Mouse (Mus musculus): ENCODE measurements around the gene Ifngr2. TPM values are rescaled to one million over a fixed set of nuclear protein-coding genes. Genes with fewer than 3 reads are reported as not detected.
"Not testable (repeated sequence)": the region's sequence is repeated elsewhere in the genome, so short reads cannot be mapped to it uniquely, and the experiment has no call there.

Gene Ifngr2
- polyA plus RNA-seq, 1 experiment from 2014 or later = 99.9 TPM

DNA sequence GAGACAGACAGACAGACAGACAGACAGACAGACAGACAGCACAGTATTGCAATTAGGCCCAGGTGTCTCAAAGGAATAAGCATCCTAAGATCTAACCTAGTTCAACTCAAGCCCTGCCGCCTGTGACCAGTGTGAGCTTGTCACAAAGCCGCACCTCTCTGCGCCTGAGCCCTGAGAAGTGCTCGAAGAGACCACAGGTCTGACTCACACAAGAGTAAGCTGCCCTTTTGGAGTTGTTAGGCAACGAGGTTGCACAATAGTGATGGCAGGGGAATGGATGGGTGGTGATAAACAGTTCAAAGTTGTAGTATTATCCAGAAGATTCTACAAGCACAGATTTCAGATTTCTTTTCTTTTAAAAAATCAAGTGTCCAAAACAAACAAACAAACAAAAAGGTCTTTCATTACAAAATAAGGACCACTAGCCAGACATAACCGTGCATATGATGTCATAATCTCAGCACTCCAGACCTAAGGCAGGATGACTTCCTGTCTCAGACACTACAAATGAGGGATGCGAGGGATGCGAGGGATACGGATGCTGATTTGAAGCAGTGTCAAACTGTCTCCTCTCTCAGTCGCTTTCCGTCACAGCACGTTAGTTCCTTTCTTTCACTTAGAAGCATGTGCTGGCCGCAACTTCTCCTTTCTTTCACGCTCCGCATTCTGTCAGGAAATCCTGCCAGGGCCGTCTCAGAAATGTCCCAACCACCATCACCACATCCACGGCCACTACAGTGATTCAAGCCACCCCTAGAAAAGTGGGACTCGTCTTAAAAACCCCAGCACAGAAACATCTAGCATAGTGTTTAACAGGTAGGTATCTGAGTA lies 24.2 kb upstream of the Ifngr2 start:
- Histone ChIP-seq H3K27ac (ENCODE audit: low read depth, low read length) (no peak overlapping the region), H3K4me2 (ENCODE audit: low read depth, low read length) (no peak overlapping the region), H3K9ac (replicated peaks; ENCODE audit: low read depth, low read length) (no peak overlapping the region), H3K36me3 (ENCODE audit: control insufficient read depth, insufficient read depth, low read length) (no peaks in the 10 kb centered on the region), H3K9me3 (ENCODE audit: control insufficient read depth, low read length) (no peaks in the 10 kb centered on the region), H3K4me1 (ENCODE audit: control insufficient read depth, insufficient read depth, low read length) (no peaks in the 10 kb centered on the region), H3K4me3 (ENCODE audit: low read depth, low read length) (no peak overlapping the region), H3K27me3 (ENCODE audit: control insufficient read depth, insufficient read depth, low read length) (no peaks in the 10 kb centered on the region)
- WGBS = 62% methylated on average over 18 of the region's 18 CpGs
- no peak for ATAC-seq (ENCODE audit: low read depth)

- no peak for ATAC-seq (ENCODE audit: low read depth)
- Histone ChIP-seq H3K4me1 (ENCODE audit: control insufficient read depth, insufficient read depth, low read length) (no peaks in the 10 kb centered on the region), H3K36me3 (ENCODE audit: control insufficient read depth, insufficient read depth, low read length) (no peaks in the 10 kb centered on the region), H3K27me3 (ENCODE audit: control insufficient read depth, insufficient read depth, low read length) (no peaks in the 10 kb centered on the region), H3K9ac (replicated peaks; ENCODE audit: low read depth, low read length) (no peak overlapping the region), H3K4me3 (ENCODE audit: low read depth, low read length) (no peak overlapping the region), H3K4me2 (ENCODE audit: low read depth, low read length) (no peak overlapping the region), H3K27ac (ENCODE audit: low read depth, low read length) (no peak overlapping the region), H3K9me3 (ENCODE audit: control insufficient read depth, low read length) (no peaks in the 10 kb centered on the region)
- WGBS = 92% methylated on average over 5 of the region's 5 CpGs
These were observed 22.7 kb upstream of the Ifngr2 start for GRCm38 (mm10) chr16:91524206-91524605.

DNA sequence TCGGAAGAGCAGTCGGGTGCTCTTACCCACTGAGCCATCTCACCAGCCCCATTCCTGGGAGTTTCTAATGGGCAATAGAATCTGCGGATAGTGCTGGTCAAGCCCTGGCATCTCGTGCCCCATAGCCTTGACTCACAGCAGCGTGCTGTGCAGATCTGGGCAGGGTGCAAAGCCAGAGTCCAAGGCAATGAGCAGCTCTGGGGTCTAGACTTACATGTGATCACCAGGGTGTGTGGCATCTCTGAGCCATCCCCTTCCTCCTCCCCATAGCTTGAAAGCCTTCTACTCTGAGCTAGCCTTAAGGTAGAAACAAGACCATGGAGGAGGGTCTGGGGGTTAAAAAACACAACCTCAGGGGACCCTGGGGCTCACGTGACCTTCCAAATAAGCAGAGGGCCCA lies 20.6 kb upstream of the Ifngr2 start:
- H3K27ac ChIP-seq (ENCODE audit: low read depth, low read length) = no peak overlapping the region
- H3K27me3 ChIP-seq (ENCODE audit: control insufficient read depth, insufficient read depth, low read length) = no peaks in the 10 kb centered on the region
- no peaks in the 10 kb centered on the region for H3K36me3 ChIP-seq (ENCODE audit: control insufficient read depth, insufficient read depth, low read length)
- 97% methylated on average over 6 of the region's 6 CpGs for WGBS
- no peak for ATAC-seq (ENCODE audit: low read depth)
- H3K4me1 ChIP-seq (ENCODE audit: control insufficient read depth, insufficient read depth, low read length) = no peaks in the 10 kb centered on the region
- no peak overlapping the region for H3K9ac ChIP-seq (replicated peaks; ENCODE audit: low read depth, low read length)
- no peak overlapping the region for H3K4me3 ChIP-seq (ENCODE audit: low read depth, low read length)
- no peak overlapping the region for H3K4me2 ChIP-seq (ENCODE audit: low read depth, low read length)
- H3K9me3 ChIP-seq (ENCODE audit: control insufficient read depth, low read length) = no peaks in the 10 kb centered on the region

DNA sequence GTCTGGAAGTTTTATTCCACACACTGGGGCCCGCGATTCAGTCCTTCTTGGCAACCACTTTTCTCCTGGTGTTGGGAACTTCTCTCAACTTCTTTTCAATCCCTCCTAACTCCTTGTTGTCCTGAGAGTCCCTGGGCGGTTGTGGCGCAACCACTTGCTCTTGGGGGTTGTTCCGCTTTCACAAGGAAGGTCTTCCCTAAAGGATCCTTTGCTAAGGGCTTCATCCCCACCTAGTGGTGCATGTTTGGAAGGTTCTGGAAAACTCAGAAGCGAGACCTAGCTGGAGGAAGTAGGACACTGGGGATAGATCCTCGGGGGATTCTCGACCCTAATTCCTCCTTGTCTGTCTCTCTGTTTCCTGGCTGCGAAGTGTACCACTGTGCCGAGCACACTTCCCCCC lies 19.8 kb upstream of the Ifngr2 start:
- ATAC-seq (ENCODE audit: low read depth) = no peak
- H3K4me3 ChIP-seq (ENCODE audit: low read depth, low read length) = no peak overlapping the region
- H3K27me3 ChIP-seq (ENCODE audit: control insufficient read depth, insufficient read depth, low read length) = no peaks in the 10 kb centered on the region
- H3K4me2 ChIP-seq (ENCODE audit: low read depth, low read length) = no peak overlapping the region
- no peaks in the 10 kb centered on the region for H3K36me3 ChIP-seq (ENCODE audit: control insufficient read depth, insufficient read depth, low read length)
- H3K4me1 ChIP-seq (ENCODE audit: control insufficient read depth, insufficient read depth, low read length) = no peaks in the 10 kb centered on the region
- H3K9me3 ChIP-seq (ENCODE audit: control insufficient read depth, low read length) = no peaks in the 10 kb centered on the region
- no peak overlapping the region for H3K9ac ChIP-seq (replicated peaks; ENCODE audit: low read depth, low read length)
- WGBS = 77% methylated on average over 10 of the region's 10 CpGs
- no peak overlapping the region for H3K27ac ChIP-seq (ENCODE audit: low read depth, low read length)

DNA sequence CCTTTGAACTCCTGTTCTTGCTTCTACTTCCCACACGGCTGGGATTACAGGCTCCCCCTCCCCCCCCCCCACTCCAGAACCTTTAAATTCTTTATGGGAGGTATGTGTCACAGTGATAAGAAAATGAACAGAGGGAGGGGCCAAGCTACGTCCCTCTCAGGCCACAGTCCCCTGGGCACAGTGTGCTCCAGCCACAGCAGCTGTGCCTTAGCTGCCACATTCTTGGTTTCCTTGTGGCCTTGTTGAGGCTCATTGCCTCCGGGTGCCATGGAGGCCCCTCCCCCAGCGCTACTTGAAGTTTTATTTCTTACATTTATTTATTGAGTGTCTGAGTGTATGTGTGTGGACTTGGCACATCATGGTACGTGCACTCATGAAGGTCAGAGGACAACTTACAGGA lies 19.4 kb upstream of the Ifngr2 start:
- Histone ChIP-seq H3K4me1 (ENCODE audit: control insufficient read depth, insufficient read depth, low read length) (no peaks in the 10 kb centered on the region), H3K27ac (ENCODE audit: low read depth, low read length) (no peak overlapping the region), H3K36me3 (ENCODE audit: control insufficient read depth, insufficient read depth, low read length) (no peaks in the 10 kb centered on the region), H3K9ac (replicated peaks; ENCODE audit: low read depth, low read length) (no peak overlapping the region), H3K9me3 (ENCODE audit: control insufficient read depth, low read length) (no peaks in the 10 kb centered on the region), H3K4me3 (ENCODE audit: low read depth, low read length) (no peak overlapping the region), H3K4me2 (ENCODE audit: low read depth, low read length) (no peak overlapping the region), H3K27me3 (ENCODE audit: control insufficient read depth, insufficient read depth, low read length) (no peaks in the 10 kb centered on the region)
- WGBS = 60% methylated on average over 5 of the region's 5 CpGs
- ATAC-seq (ENCODE audit: low read depth) = no peak

- 94% methylated on average over 9 of the region's 9 CpGs for WGBS
- no peak overlapping the region for H3K27ac ChIP-seq (ENCODE audit: low read depth, low read length)
These were observed 18.3 kb upstream of the Ifngr2 start for GRCm38 (mm10) chr16:91528578-91528977.

DNA sequence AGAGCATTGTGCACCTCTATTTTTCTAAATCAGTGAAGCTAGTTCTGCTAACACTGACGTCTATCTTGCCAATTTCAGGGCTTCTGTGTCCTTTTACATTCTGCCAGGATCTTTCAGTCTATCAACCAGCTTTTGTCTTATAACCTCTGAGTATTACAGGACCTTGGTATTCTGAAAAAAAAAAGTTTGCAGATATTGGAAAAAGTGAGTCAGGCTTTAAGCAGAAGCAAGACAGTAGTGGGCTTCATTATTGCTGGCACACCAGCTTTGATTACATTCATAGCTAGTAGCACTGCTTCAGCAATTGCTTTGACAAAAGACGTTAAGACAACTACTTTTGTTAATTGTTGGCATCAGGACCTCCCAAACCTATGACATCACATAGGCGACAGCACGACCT lies 16.0 kb upstream of the Ifngr2 start:
- H3K36me3 ChIP-seq (ENCODE audit: control insufficient read depth, insufficient read depth, low read length); H3K27me3 ChIP-seq (ENCODE audit: control insufficient read depth, insufficient read depth, low read length); H3K4me1 ChIP-seq (ENCODE audit: control insufficient read depth, insufficient read depth, low read length); H3K27ac ChIP-seq (ENCODE audit: low read depth, low read length); H3K4me3 ChIP-seq (ENCODE audit: low read depth, low read length); ATAC-seq (ENCODE audit: low read depth); H3K9ac ChIP-seq (replicated peaks; ENCODE audit: low read depth, low read length); H3K4me2 ChIP-seq (ENCODE audit: low read depth, low read length); H3K9me3 ChIP-seq (ENCODE audit: control insufficient read depth, low read length): not testable (repeated sequence)
- WGBS = 74% methylated on average over 4 of the region's 4 CpGs

More at GRCm38 (mm10) chr16:91528578-91528977, 18.3 kb upstream of the Ifngr2 start:
- ATAC-seq (ENCODE audit: low read depth) = no peak
- Histone ChIP-seq H3K36me3 (ENCODE audit: control insufficient read depth, insufficient read depth, low read length) (no peaks in the 10 kb centered on the region), H3K4me3 (ENCODE audit: low read depth, low read length) (no peak overlapping the region), H3K27me3 (ENCODE audit: control insufficient read depth, insufficient read depth, low read length) (no peaks in the 10 kb centered on the region), H3K9me3 (ENCODE audit: control insufficient read depth, low read length) (no peaks in the 10 kb centered on the region), H3K4me1 (ENCODE audit: control insufficient read depth, insufficient read depth, low read length) (no peaks in the 10 kb centered on the region), H3K4me2 (ENCODE audit: low read depth, low read length) (no peak overlapping the region), H3K9ac (replicated peaks; ENCODE audit: low read depth, low read length) (no peak overlapping the region)

DNA sequence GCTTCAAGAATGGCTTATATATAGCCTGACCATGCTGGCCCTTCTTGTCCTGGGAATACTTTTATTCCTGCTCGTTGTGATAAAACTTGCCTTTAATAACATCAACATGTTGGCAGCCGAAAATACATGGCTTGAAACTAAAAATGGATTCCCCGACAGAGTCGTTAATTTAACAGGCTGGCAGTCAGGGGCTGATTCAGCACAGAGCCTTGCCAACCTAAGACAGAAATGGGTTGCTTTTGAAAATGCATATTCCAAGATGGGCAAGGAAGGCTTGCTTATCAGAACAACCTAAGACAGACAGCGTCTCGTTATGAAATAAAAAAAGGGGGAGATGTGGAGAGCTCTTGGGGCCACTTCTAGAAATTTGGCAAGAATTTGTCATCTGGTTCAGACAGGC lies 15.0 kb upstream of the Ifngr2 start:
- Histone ChIP-seq H3K36me3 (ENCODE audit: control insufficient read depth, insufficient read depth, low read length) (no peaks in the 10 kb centered on the region), H3K9ac (replicated peaks; ENCODE audit: low read depth, low read length) (no peak overlapping the region), H3K27ac (ENCODE audit: low read depth, low read length) (no peak overlapping the region), H3K4me3 (ENCODE audit: low read depth, low read length) (no peak overlapping the region), H3K4me1 (ENCODE audit: control insufficient read depth, insufficient read depth, low read length) (no peaks in the 10 kb centered on the region), H3K4me2 (ENCODE audit: low read depth, low read length) (no peak overlapping the region), H3K9me3 (ENCODE audit: control insufficient read depth, low read length) (no peaks in the 10 kb centered on the region), H3K27me3 (ENCODE audit: control insufficient read depth, insufficient read depth, low read length) (no peaks in the 10 kb centered on the region)
- 61% methylated on average over 6 of the region's 6 CpGs for WGBS
- no peak for ATAC-seq (ENCODE audit: low read depth)

DNA sequence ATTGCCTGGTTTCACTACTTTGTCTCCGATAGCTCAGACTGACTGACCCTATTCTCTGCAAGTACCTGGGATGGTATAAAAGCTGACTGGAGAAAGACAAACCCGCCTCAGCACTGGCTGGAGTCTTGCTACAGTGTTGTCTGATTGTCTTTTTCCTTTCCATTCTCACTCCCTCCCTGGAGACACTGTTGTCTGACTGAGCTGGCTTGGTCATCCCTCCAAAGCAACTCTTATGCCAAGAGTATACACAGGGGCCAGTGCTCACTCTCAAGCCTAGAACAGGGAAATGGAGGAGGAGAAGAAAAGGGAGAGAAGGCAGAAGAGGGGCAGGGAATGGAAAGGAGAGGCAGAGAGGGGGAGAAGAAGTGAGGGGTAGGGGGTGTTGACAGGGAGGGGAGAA lies 14.4 kb upstream of the Ifngr2 start:
- WGBS = 16% methylated on average over 2 of the region's 2 CpGs

More for the DNA sequence above, 14.4 kb upstream of the Ifngr2 start:
- H3K27me3 ChIP-seq (ENCODE audit: control insufficient read depth, insufficient read depth, low read length) = no peaks in the 10 kb centered on the region
- no peaks in the 10 kb centered on the region for H3K9me3 ChIP-seq (ENCODE audit: control insufficient read depth, low read length)
- ATAC-seq (ENCODE audit: low read depth) = no peak
- H3K4me2 ChIP-seq (ENCODE audit: low read depth, low read length) = no peak overlapping the region
- no peak overlapping the region for H3K4me3 ChIP-seq (ENCODE audit: low read depth, low read length)
- H3K4me1 ChIP-seq (ENCODE audit: control insufficient read depth, insufficient read depth, low read length) = no peaks in the 10 kb centered on the region
- H3K9ac ChIP-seq (replicated peaks; ENCODE audit: low read depth, low read length) = no peak overlapping the region
- H3K36me3 ChIP-seq (ENCODE audit: control insufficient read depth, insufficient read depth, low read length) = no peaks in the 10 kb centered on the region
- no peak overlapping the region for H3K27ac ChIP-seq (ENCODE audit: low read depth, low read length)
